Mouse (Mus musculus) ES-Bruce4 (cell line): ENCODE measurements around the gene Cbarp.

Source experiments
- CTCF ChIP-seq: IDR thresholded peaks from one replicate; pipeline ENCODE4 v1.8.1; 2011; ENCODE audit warnings: low read depth, low read length
- POLR2A ChIP-seq: IDR thresholded peaks from one replicate; pipeline ENCODE4 v1.8.1; 2011; ENCODE audit warnings: low read length; ENCODE audit not compliant: insufficient read depth

DNA sequence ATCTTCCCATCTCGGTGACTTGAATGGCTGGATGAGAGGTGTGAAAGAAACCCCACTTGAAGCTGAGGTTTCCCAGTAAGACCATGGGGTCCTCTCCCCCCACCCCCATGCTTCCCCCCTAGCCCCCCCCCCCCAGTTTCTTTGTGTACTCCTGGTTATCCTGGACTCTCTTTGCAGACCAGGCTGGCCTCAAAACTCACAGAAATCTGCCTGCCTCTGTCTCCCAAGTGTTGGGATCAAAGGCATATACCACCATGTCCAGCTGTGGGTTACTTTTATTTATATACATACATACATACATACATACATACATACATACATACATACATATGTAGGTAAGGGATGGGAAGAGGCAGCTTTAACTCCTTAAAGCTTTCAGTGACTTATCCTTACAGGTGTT is 28.4 kb upstream of the Cbarp start:
- no peak for TF ChIP-seq CTCF
- no peak for TF ChIP-seq POLR2A
